Mouse (Mus musculus): ENCODE measurements around the gene Crim1. TPM values are rescaled to one million over a fixed set of nuclear protein-coding genes. Genes with fewer than 3 reads are reported as not detected.

Crim1 gene
- polyA plus RNA-seq, 1 experiment from 2014 or later = 4.4 TPM

DNA sequence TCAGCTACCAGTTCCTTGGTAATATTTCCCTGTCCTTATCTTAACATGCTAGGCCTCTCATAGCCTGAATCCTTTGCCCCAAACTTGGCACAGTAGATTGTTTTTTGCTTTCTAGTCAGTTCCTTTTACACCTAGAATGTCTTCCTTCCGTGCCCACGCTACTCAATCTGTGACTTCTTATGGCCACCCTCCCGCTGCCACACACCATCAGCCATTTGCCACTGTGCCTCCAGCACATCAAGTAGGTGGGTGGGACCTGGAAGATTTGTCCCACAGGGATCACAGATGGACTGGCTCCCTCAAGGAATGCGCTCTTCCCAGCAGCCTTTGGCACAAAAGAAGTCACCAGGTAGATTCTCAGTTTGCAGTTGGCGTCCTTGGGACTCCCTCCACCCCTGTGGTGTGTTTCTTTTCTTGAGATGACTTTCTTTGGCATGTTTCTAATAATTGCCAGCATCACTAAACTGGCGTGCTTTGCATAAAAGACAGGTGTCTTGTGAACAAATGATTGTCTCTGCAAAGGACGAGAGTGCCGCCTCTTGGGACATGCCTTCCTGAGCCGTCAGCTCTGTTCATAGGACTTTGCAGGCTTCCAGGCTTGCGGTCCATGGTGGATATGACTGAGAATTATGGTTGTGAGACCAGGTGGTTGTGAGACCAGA lies 92.9 kb downstream of the Crim1 start:
- Histone ChIP-seq H3K4me1 (0 out of 2 replicates have a peak, but pooled peaks cover under 1% of the 10 kb centered on the region), H3K36me3 (no peaks in the 10 kb centered on the region), H3K9ac (no peak overlapping the region), H3K27me3 (peaks cover 21% of the 10 kb centered on the region; the same call in 1 of the 2 replicates), H3K4me3 (no peak overlapping the region), H3K4me2 (no peak overlapping the region), H3K9me3 (no peaks in the 10 kb centered on the region), H3K27ac (no peak overlapping the region)
- ATAC-seq (ENCODE audit: borderline replicate concordance, extremely low read depth, low FRiP score, low TSS enrichment) = no peak
- WGBS = 93% methylated on average over 10 of the region's 10 CpGs

DNA sequence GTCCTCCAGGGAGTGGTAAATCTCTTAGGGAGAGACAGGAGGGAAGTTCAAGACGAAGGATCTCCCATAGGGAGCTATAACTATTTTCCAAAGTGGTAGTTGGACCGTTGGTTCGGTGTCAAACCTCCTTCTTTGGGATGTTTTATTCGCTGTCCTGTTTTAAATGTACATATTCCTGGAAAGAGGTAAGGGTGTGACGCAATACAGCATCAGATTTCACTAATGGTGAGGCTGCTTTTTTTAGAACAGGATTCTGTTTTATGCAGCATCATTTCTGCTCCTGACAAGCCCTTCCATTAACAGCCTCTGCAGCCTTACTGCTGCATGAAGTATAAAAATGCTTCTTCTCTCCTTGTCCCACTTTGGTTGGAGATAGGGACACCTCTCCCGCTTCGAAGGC lies 95.9 kb downstream of the Crim1 start:
- WGBS = 75% methylated on average over 7 of the region's 7 CpGs
- peaks cover 37% of the 10 kb centered on the region; the same call in 1 of the 2 replicates for H3K27me3 ChIP-seq
- peaks cover 13% of the 10 kb centered on the region for H3K4me1 ChIP-seq
- no peak overlapping the region for H3K9ac ChIP-seq
- H3K9me3 ChIP-seq = no peaks in the 10 kb centered on the region
- ATAC-seq (ENCODE audit: borderline replicate concordance, extremely low read depth, low FRiP score, low TSS enrichment) = no peak
- no peak overlapping the region for H3K27ac ChIP-seq
- no peak overlapping the region for H3K4me3 ChIP-seq
- H3K4me2 ChIP-seq = no peak overlapping the region
- H3K36me3 ChIP-seq = no peaks in the 10 kb centered on the region

DNA sequence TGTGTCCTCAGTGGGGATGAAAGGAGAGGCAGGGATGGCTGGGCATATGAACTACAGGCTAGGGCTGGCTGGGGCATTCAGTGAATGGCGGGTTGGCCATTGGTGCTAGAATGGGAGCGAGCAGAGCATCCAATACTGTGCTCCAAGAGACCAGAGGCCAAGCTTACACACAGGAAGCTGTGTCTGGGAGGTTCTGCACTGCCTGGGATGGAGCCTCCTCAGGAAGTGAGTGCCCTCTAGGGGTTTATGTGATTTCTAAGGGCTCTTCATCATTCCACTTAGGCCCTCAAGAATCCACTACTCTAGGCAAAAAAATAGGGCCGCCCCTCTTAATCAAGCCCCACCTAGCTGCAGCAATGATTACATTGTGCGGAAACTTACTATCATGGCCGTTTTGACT lies 98.1 kb downstream of the Crim1 start:
- WGBS = 39% methylated on average over 5 of the region's 5 CpGs
- ATAC-seq (ENCODE audit: borderline replicate concordance, extremely low read depth, low FRiP score, low TSS enrichment) = peak; percentile 63; the same call in 1 of the 2 replicates
- Histone ChIP-seq H3K4me1 (peaks cover 13% of the 10 kb centered on the region), H3K9me3 (no peaks in the 10 kb centered on the region), H3K27me3 (peaks cover 56% of the 10 kb centered on the region), H3K36me3 (no peaks in the 10 kb centered on the region), H3K4me2 (no peak overlapping the region), H3K27ac (no peak overlapping the region), H3K4me3 (no peak overlapping the region), H3K9ac (no peak overlapping the region)

DNA sequence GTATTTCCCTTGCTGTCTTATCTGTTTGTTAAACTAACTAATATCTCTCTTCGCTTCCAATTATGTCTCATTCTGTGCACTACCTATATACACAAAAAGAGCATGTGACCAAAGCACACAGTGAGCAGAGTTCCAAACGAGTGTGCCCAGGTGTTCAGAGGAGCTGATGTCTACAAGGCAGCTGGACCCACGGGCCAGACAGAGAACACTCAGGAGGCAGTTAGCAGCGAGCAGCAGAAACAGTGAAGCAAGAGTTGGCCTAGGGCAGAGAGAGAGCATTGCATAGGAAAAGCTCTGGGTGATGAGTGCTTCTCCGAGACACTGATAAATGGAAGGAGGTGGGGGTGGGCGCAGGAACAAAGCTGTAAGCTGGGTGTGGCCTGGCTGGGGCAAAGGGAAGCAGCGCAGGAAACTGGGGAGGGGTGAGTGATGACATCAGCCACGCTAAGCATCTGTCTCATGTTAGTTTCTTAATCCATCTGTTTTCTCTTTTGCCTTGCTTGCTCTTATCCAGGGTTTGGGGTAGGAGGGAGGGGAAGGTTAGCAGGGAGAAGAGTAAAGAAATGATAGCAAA lies 99.0 kb downstream of the Crim1 start:
- no peak for ATAC-seq (ENCODE audit: borderline replicate concordance, extremely low read depth, low FRiP score, low TSS enrichment)
- no peaks in the 10 kb centered on the region for H3K9me3 ChIP-seq
- H3K36me3 ChIP-seq = no peaks in the 10 kb centered on the region
- no peak overlapping the region for H3K9ac ChIP-seq
- H3K27me3 ChIP-seq = peaks cover 57% of the 10 kb centered on the region
- WGBS = 23% methylated on average over 8 of the region's 8 CpGs
- H3K27ac ChIP-seq = no peak overlapping the region
- peaks cover 13% of the 10 kb centered on the region for H3K4me1 ChIP-seq
- H3K4me3 ChIP-seq = no peak overlapping the region
- no peak overlapping the region for H3K4me2 ChIP-seq

DNA sequence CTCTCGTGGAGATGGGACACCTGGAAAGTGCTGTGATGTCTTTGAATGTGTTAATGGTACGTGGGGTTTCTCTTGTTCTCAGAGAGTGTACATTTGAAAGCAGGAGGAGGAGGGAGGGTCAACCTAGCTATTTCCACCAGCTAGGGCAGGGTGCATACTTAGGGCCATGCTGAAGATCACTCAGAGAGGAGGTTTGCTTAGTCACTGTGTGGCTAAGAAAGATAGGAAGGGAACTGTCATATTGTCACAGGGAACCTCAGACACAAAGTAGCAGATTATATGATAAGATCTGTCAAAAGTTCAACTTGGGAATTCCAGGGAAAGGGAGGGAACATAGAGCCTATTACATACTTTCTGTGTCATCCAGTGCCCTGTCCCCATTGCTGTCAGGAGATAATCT lies 103.0 kb downstream of the Crim1 start:
- peaks cover 71% of the 10 kb centered on the region for H3K27me3 ChIP-seq
- H3K9me3 ChIP-seq = no peaks in the 10 kb centered on the region
- H3K27ac ChIP-seq = no peak overlapping the region
- no peak overlapping the region for H3K4me2 ChIP-seq
- H3K4me3 ChIP-seq = no peak overlapping the region
- H3K9ac ChIP-seq = no peak overlapping the region
- no peak for ATAC-seq (ENCODE audit: borderline replicate concordance, extremely low read depth, low FRiP score, low TSS enrichment)
- H3K36me3 ChIP-seq = no peaks in the 10 kb centered on the region
- 82% methylated on average over 2 of the region's 2 CpGs for WGBS
- H3K4me1 ChIP-seq = peaks cover 12% of the 10 kb centered on the region

DNA sequence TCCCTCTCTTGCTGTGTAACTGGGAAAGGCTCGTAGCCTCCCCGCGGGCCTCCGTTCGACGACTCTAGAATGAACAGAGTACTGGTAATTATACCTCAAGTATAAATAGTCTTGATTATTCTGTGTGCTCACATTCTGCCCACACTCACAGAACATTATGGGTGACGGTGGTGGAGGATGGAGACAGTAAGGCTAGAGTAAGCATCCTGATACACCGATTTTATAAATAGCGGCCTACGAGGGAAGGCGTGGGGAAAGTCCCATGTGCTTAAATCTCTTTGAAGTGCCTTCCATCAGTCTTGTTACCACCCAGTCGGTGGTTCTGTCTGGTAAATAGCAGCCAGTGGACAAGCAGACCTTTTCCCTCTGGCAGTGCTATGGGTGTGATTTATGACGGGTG lies 104.0 kb downstream of the Crim1 start:
- WGBS = 84% methylated on average over 13 of the region's 13 CpGs
- Histone ChIP-seq H3K4me3 (no peak overlapping the region), H3K9me3 (no peaks in the 10 kb centered on the region), H3K27me3 (peaks cover 71% of the 10 kb centered on the region), H3K4me2 (no peak overlapping the region), H3K36me3 (no peaks in the 10 kb centered on the region), H3K4me1 (peaks cover 2% of the 10 kb centered on the region), H3K27ac (no peak overlapping the region), H3K9ac (no peak overlapping the region)
- ATAC-seq (ENCODE audit: borderline replicate concordance, extremely low read depth, low FRiP score, low TSS enrichment) = no peak

DNA sequence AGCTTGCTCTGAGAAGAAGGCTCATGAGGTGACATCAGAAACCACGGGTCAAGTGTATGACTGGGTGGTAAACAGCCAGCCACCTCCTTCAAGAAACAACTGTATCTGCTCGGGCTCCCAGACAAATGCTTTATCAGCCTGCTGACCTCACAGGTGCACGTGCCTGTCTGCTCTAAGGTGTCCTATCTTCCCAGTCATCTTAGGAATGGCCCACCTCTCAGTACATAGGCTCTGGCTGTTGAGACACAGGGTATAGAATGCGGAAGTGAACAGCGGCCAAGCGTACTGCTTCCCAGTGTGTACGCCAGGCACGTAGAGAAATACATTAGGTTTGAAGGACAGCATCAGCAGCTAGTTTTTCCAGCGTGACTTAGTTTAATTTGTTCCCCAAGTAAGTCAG lies 106.4 kb downstream of the Crim1 start:
- Histone ChIP-seq H3K27ac (no peak overlapping the region), H3K4me3 (no peak overlapping the region), H3K27me3 (peaks cover 54% of the 10 kb centered on the region), H3K4me2 (no peak overlapping the region), H3K4me1 (no peaks in the 10 kb centered on the region), H3K9ac (no peak overlapping the region), H3K36me3 (no peaks in the 10 kb centered on the region), H3K9me3 (no peaks in the 10 kb centered on the region)
- no peak for ATAC-seq (ENCODE audit: borderline replicate concordance, extremely low read depth, low FRiP score, low TSS enrichment)
- 86% methylated on average over 9 of the region's 9 CpGs for WGBS

DNA sequence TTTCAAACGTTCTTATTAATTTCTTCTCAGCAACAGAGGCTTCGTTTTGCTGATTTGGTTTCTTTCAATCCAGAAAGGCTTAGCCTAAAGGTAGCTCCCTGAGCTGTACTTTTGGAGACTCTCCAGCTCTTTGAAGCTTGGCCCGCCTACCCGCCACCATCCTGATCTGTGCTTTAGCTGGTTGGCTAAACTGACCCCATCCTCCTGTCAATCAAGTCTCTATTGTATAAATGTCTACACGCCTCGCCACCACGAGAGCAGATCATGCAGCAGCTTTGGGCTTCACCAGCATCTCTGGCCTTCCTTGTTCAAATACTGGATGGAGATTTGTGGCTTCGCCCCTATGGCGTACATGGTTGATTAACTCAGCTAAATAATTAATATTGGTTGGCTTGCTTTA lies 108.2 kb downstream of the Crim1 start:
- H3K27ac ChIP-seq = no peak overlapping the region
- WGBS = 90% methylated on average over 9 of the region's 9 CpGs
- H3K4me1 ChIP-seq = no peaks in the 10 kb centered on the region
- H3K4me3 ChIP-seq = no peak overlapping the region
- no peak overlapping the region for H3K9ac ChIP-seq
- no peaks in the 10 kb centered on the region for H3K9me3 ChIP-seq
- no peak overlapping the region for H3K4me2 ChIP-seq
- no peaks in the 10 kb centered on the region for H3K36me3 ChIP-seq
- peaks cover 55% of the 10 kb centered on the region for H3K27me3 ChIP-seq
- no peak for ATAC-seq (ENCODE audit: borderline replicate concordance, extremely low read depth, low FRiP score, low TSS enrichment)

DNA sequence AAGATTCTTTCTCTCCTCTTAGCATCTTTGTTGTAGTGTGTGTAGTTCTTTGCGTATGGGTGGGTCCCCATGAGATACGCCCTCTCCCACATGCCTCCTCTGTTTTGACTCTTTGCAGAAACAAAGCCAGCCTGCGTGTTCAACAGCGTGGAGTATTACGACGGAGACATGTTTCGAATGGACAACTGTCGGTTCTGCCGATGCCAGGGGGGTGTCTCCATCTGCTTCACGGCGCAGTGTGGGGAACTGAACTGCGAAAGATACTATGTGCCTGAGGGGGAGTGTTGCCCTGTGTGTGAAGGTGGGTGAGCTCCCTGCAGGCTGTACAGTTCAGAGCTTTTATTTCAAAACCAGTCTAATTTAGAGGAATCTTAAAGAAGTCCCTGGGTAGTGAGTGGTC lies 113.0 kb downstream of the Crim1 start:
- Histone ChIP-seq H3K9ac (no peak overlapping the region), H3K4me2 (no peak overlapping the region), H3K4me3 (no peak overlapping the region), H3K9me3 (no peaks in the 10 kb centered on the region), H3K27ac (no peak overlapping the region), H3K36me3 (no peaks in the 10 kb centered on the region), H3K4me1 (no peaks in the 10 kb centered on the region), H3K27me3 (peaks cover 58% of the 10 kb centered on the region)
- ATAC-seq (ENCODE audit: borderline replicate concordance, extremely low read depth, low FRiP score, low TSS enrichment) = no peak
- 93% methylated on average over 12 of the region's 12 CpGs for WGBS

DNA sequence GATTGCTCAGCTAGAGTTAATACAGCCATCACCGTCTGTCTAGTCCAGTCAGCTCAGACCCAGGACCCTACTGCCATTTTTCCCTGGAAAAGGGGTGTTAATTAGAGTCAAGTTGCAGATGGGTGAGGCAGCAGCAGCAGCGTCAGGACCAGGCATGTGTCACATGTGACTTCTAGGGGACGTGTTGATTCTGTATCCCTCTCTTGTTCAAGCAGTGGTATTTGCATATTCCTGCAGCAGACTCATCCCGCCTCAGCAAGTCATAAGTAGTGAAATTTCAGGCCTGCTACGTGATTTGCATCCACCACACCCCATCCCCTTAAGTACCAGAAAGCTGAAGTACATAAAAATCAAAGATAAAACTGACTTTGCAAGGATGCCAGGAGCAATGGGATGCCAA lies 113.6 kb downstream of the Crim1 start:
- 62% methylated on average over 5 of the region's 5 CpGs for WGBS
- no peaks in the 10 kb centered on the region for H3K9me3 ChIP-seq
- no peak overlapping the region for H3K27ac ChIP-seq
- H3K27me3 ChIP-seq = peaks cover 54% of the 10 kb centered on the region
- no peaks in the 10 kb centered on the region for H3K36me3 ChIP-seq
- ATAC-seq (ENCODE audit: borderline replicate concordance, extremely low read depth, low FRiP score, low TSS enrichment) = no peak
- no peak overlapping the region for H3K4me3 ChIP-seq
- no peaks in the 10 kb centered on the region for H3K4me1 ChIP-seq
- H3K4me2 ChIP-seq = no peak overlapping the region
- no peak overlapping the region for H3K9ac ChIP-seq

DNA sequence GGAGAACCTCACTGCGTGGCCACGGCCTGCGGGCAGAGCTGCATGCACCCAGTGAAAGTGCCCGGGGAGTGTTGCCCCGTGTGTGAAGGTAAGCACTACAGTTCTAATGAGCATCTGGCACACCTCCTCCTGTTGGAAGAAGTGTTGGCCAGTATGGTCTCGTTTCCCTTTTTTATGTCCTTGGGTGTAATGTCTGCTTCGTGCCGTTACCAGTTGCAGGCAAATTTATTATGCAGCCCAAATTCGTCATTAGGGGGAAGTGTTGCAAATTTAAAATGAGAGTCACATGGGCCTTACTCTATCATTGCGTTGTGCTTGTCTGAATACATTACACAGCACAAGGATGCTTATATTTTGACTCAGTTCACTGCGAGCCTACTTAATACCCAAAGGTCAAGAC lies 115.6 kb downstream of the Crim1 start:
- Histone ChIP-seq H3K4me3 (no peak overlapping the region), H3K36me3 (no peaks in the 10 kb centered on the region), H3K4me2 (no peak overlapping the region), H3K4me1 (no peaks in the 10 kb centered on the region), H3K27me3 (peaks cover 67% of the 10 kb centered on the region), H3K27ac (no peak overlapping the region), H3K9me3 (no peaks in the 10 kb centered on the region), H3K9ac (no peak overlapping the region)
- 95% methylated on average over 11 of the region's 11 CpGs for WGBS
- no peak for ATAC-seq (ENCODE audit: borderline replicate concordance, extremely low read depth, low FRiP score, low TSS enrichment)

DNA sequence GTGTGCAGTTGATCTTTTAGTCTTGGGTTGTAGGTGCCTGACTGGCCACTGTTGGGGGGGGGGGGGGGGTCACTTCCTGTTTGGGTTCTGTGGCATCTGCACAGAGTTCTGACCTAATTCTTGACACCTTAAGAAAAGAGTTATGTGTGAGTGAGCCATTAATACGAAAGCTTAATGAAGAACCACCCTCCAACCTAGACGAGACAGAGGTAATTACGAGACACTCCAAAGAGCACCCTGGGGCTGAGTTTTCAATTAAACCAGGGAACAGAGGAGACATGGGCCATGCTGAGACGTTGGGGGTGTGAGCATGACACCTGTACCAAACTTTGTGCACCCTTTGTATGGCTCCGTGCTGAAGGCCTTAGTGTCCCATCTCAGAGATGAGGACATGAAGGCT lies 117.3 kb downstream of the Crim1 start:
- H3K9ac ChIP-seq = no peak overlapping the region
- no peak overlapping the region for H3K27ac ChIP-seq
- H3K4me2 ChIP-seq = no peak overlapping the region
- 85% methylated on average over 5 of the region's 5 CpGs for WGBS
- no peak for ATAC-seq (ENCODE audit: borderline replicate concordance, extremely low read depth, low FRiP score, low TSS enrichment)
- H3K36me3 ChIP-seq = no peaks in the 10 kb centered on the region
- no peak overlapping the region for H3K4me3 ChIP-seq
- peaks cover 68% of the 10 kb centered on the region for H3K27me3 ChIP-seq
- peaks cover 4% of the 10 kb centered on the region; the same call in 1 of the 2 replicates for H3K4me1 ChIP-seq
- no peaks in the 10 kb centered on the region for H3K9me3 ChIP-seq
